ENCODE assay signal across 7 mouse cellular contexts in genomic region chr6:81987580-81987979, GRCm38 (mm10). TPM values are rescaled to one million over a fixed set of nuclear protein-coding genes. Genes with fewer than 3 reads are reported as not detected.
DNase-seq lines count a peak whose midpoint lies in the region; TF ChIP-seq lines count a peak whose summit lies in the region.

No protein-coding gene starts in this region.

- peaks cover 6% of the 10 kb centered on the region; the same call in 1 of the 2 replicates for H3K4me1 ChIP-seq in lung, adult 2 months (ENCODE audit: control insufficient read depth, insufficient read depth, low read length)

- H3K4me3 ChIP-seq in lung, adult 2 months (replicated peaks; ENCODE audit: extremely low read depth, low read depth, low read length), result no peak overlapping the region

- peak; percentile 11 for DNase-seq in ovary, postnatal 36 days (ENCODE audit: low spot score)
- DNase-seq in ovary, postnatal 14 days (ENCODE audit: low spot score), result no peak
- peak; percentile 13 to 22 for DNase-seq in cerebellum, postnatal 36 days
- peak; percentile 68 for DNase-seq in kidney, postnatal 10 days
- DNase-seq in lung, adult 2 months, result peak; percentile 24
- DNase-seq in embryo, embryonic 10 days (ENCODE audit: low spot score), result no peak
- DNase-seq in embryo, embryonic 11 days, result no peak

- WGBS in lung, adult 2 months, result 75% methylated on average over 3 of the region's 3 CpGs

- TF ChIP-seq CTCF in lung, adult 2 months (IDR thresholded peaks at IDR 0.05; ENCODE audit: insufficient read depth, low read length), result no peak

- no peak for TF ChIP-seq POLR2A in lung, adult 2 months (IDR thresholded peaks at IDR 0.05; ENCODE audit: borderline replicate concordance, extremely low read depth, low read depth, low read length)

RNA-seq across cellular contexts. Expression of gene Mrpl19, which starts 21.8 kb away (rescaled TPM):
- polyA plus RNA-seq in lung, adult 2 months (2012; rRNA removed), result 2.0 and 2.8 TPM in 2 replicates

RNA-seq across cellular contexts. Expression of gene Eva1a, which starts 53.3 kb away (rescaled TPM):
- polyA plus RNA-seq in lung, adult 2 months (2012; rRNA removed), result 8.6 and 15.3 TPM in 2 replicates

Comparison
In these comparisons a context has a peak if more than half of its experiments do, and no peak if none do; other contexts are left out.
1. DNase-seq: peak in ovary, postnatal 36 days (single experiment), cerebellum, postnatal 36 days (2 of 2), kidney, postnatal 10 days (single experiment) and lung, adult 2 months (single experiment); none in ovary, postnatal 14 days (single experiment), embryo, embryonic 10 days (single experiment) and embryo, embryonic 11 days (single experiment).